Mouse (Mus musculus) small intestine, adult 2 months (tissue): ENCODE measurements at regions not wholly inside any gene's neighbourhood (a gene's known extent, or its start where the extent isn't known, plus 50 kb on each side); places are given as distances from the start of the nearest gene placed in this dataset.

Experiments
- CTCF ChIP-seq: fragments of 200-500 bp; IDR thresholded peaks from 2 replicates; pipeline ENCODE4 v1.5.1; 2012; ENCODE audit warnings: low read depth, mild to moderate bottlenecking, control low read depth, inconsistent platforms, low read length, moderate library complexity, mixed read lengths; ENCODE audit not compliant: insufficient replicate concordance, insufficient read length; ENCODE audit errors: extremely low read depth
- POLR2A ChIP-seq: fragments of 200-500 bp; IDR thresholded peaks from 2 replicates; pipeline ENCODE4 v1.6.1; 2012; ENCODE audit warnings: low read depth, mild to moderate bottlenecking, control low read depth, inconsistent platforms, low read length, moderate library complexity

GRCm38 (mm10) chr13:111183293-111183692, 71.5 kb upstream of the Actbl2 start:
- TF ChIP-seq CTCF (no peak), POLR2A (no peak)
